Mouse (Mus musculus) forebrain, embryonic 15.5 days (tissue): ENCODE data around the gene Olfr131. TPM values are rescaled to one million over a fixed set of nuclear protein-coding genes. Genes with fewer than 3 reads are reported as not detected.
"Not testable (repeated sequence)": the region's sequence is repeated elsewhere in the genome, so short reads cannot be mapped to it uniquely, and the experiment has no call there.

Experiments used
- ATAC-seq: fragments of 200-750 bp; cut with Nextera tagmentation; replicated peaks from 2 replicates; pipeline ENCODE4 v1.8.0; 2017; ENCODE audit warnings: mild to moderate bottlenecking, moderate TSS enrichment, moderate library complexity
- H3K27ac ChIP-seq: fragments of 300-500 bp; sonication (generic); replicated peaks from 2 replicates; pipeline ENCODE4 v1.5.1; 2015; ENCODE audit warnings: mild to moderate bottlenecking, inconsistent platforms
- H3K27me3 ChIP-seq: fragments of 300-500 bp; sonication (generic); 2 replicates; pipeline ENCODE4 v1.6.1; 2015; ENCODE audit warnings: inconsistent platforms
- H3K36me3 ChIP-seq: fragments of 300-500 bp; sonication (generic); 2 replicates; pipeline ENCODE4 v1.6.1; 2015; ENCODE audit warnings: mild to moderate bottlenecking, inconsistent platforms
- H3K4me1 ChIP-seq: fragments of 300-500 bp; sonication (generic); 2 replicates; pipeline ENCODE4 v1.6.1; 2015; ENCODE audit warnings: inconsistent platforms
- H3K4me2 ChIP-seq: fragments of 300-500 bp; sonication (generic); replicated peaks from 2 replicates; pipeline ENCODE4 v1.6.1; 2015; ENCODE audit warnings: mild to moderate bottlenecking, inconsistent platforms
- H3K4me3 ChIP-seq: fragments of 300-500 bp; sonication (generic); 2 replicates; pipeline ENCODE4 v1.5.1; 2015; ENCODE audit warnings: mild to moderate bottlenecking, inconsistent platforms
- H3K9ac ChIP-seq: fragments of 300-500 bp; sonication (generic); replicated peaks from 2 replicates; pipeline ENCODE4 v1.6.1; 2015; ENCODE audit warnings: mild to moderate bottlenecking, inconsistent platforms
- H3K9me3 ChIP-seq: fragments of 300-500 bp; sonication (generic); 2 replicates; pipeline ENCODE4 v1.6.1; 2016; ENCODE audit warnings: inconsistent platforms
- WGBS: fragments of 180-500 bp; shearing (Covaris S2); methylation state at CpG from one replicate; pipeline ENCODE4 v1.1.7; 2015; ENCODE audit warnings: mixed read lengths; 5-methylcytosine and 5-hydroxymethylcytosine counted together
- polyA plus RNA-seq: library from polyadenylated mRNA; unstranded; fragments of >200 nt; fragmentation: Nextera tagmentation; extraction: Ambion mirVana; gene quantifications from 2 replicates; pipeline ENCODE4 v1.2.1, GENCODE M21; 2015

The Olfr131 gene
- polyA plus RNA-seq = not detected in 2 replicates

DNA sequence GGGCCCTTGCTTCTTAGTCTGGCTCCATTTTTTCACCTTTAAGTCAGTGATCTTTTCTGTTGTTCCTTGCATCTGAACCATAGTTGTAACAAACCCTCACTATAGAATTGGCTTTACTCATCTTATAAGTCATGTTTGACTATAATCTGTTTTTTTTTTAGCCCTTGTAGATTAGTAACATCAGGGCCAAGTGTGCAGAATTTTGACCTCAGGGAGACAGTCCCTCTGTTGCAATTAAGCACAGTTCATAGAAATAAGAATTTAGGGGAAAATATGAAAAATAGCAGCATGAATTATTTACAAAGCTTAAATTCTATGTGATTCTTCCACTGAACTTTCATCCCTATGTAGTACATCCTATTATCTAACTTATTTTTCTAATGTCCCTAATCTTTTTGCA lies at the start of gene Olfr131:
Olfr131 (minus strand) TSS at position 101 of the 400 bp plus-strand sequence.
- Histone ChIP-seq H3K4me1 (no peaks in the 10 kb centered on the region), H3K9me3 (no peaks in the 10 kb centered on the region), H3K4me2 (no peak within 1 kb of the TSS), H3K4me3 (no peak within 1 kb of the TSS), H3K27ac (no peak within 1 kb of the TSS), H3K27me3 (no peaks in the 10 kb centered on the region), H3K9ac (no peak within 1 kb of the TSS), H3K36me3 (no peaks in the 10 kb centered on the region)
- ATAC-seq = no peak

DNA sequence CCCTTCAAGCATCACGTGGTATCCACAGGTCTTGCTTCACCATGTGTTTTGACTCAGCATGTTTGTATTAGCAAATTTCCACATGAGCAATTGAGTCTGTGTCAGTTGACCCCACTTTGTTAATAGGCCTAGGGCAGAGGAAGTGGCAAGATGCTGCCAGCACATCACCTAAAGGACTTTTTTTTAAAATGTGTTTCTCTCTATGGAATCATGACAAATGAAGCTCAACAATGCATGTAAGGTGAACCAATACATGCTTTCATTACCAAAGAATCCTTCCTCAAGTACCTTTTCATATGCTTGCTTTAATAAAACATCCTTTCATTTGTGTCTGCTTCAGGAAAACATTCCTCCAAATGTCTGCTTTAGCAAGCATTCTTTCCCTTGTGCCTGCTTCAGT lies 45.9 kb upstream of the Olfr131 start, which contains the start of gene Olfr132:
Olfr132 (minus strand) TSS at position 101 of the 400 bp plus-strand sequence.
- 78% methylated on average over 1 of the region's 1 CpGs for WGBS
- no peaks in the 10 kb centered on the region for H3K9me3 ChIP-seq
- no peaks in the 10 kb centered on the region for H3K4me1 ChIP-seq
- no peak within 1 kb of the TSS for H3K4me2 ChIP-seq
- H3K4me3 ChIP-seq = no peak within 1 kb of the TSS
- no peak for ATAC-seq
- no peak within 1 kb of the TSS for H3K27ac ChIP-seq
- H3K27me3 ChIP-seq = no peaks in the 10 kb centered on the region
- no peak within 1 kb of the TSS for H3K9ac ChIP-seq
- H3K36me3 ChIP-seq = no peaks in the 10 kb centered on the region

DNA sequence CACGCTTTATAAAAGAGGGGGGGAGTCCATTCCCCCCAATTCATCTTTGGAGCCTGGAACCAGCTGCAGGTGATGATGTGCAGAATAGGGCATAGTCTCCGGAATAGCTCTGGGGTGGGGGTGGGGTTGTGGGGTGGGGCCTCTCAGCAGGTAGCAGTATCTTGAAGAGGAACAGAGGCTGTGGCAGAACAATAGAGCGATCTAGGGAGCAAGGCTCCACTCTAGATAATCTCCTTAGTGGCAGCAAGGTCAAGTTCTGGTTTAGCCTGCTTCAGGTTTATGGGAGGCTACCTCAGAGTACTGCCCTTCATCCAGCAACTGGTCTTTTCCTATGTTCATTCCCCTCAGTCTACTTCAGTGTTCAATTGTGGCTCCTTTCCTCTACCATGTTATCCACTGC lies 36.9 kb upstream of the Olfr131 start:
- ATAC-seq, H3K9me3 ChIP-seq, H3K27me3 ChIP-seq, H3K36me3 ChIP-seq, H3K4me2 ChIP-seq, H3K27ac ChIP-seq, H3K4me3 ChIP-seq, H3K4me1 ChIP-seq, H3K9ac ChIP-seq: not testable (repeated sequence)
- WGBS = 59% methylated on average over 3 of the region's 3 CpGs

DNA sequence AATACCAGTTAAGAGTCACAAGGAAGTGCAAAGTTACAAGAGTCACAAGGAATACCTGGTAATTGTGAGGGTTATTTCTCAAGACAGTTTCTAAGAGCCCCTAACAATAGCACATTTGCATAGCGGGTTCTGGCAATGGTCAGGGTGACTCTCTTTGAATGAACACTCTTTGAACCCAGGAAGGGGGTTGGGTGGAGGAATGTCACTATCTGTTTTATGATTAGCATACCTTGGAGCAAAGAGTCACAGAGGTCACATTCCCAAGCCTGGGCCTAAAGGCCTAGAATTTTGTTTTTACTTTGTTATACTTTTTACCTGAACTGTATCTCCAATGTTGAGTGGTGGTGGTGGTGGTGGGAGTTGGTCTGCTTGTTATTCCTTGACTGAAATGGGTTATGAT lies 35.7 kb upstream of the Olfr131 start:
- not testable (repeated sequence) for H3K36me3 ChIP-seq, H3K27me3 ChIP-seq, H3K4me1 ChIP-seq, H3K9me3 ChIP-seq, H3K9ac ChIP-seq, ATAC-seq, H3K4me2 ChIP-seq, H3K4me3 ChIP-seq, H3K27ac ChIP-seq
- WGBS = 95% methylated on average over 1 of the region's 1 CpGs

DNA sequence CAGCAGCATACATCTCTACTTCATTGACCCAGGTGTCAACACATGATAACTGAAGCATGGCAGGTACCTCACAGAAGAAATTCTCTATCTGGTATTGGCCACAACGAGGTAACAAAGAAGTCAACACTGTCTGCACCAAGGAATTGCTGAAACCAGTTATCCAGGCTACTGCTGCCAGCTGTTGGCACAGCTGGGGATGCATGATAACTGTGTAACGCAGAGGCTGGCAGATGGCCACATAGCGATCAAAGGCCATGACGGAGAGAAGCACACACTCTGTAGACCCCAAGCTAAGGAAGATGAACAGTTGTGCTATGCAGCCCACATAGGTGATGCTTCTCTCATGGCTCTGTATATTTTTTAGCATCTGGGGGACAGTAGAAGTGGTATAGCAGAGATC lies 6.1 kb downstream of the Olfr131 start:
- Histone ChIP-seq H3K27me3 (no peaks in the 10 kb centered on the region), H3K9me3 (0 out of 2 replicates have a peak, but pooled peaks cover 3% of the 10 kb centered on the region), H3K4me2 (no peak overlapping the region), H3K27ac (no peak overlapping the region), H3K9ac (no peak overlapping the region), H3K36me3 (no peaks in the 10 kb centered on the region), H3K4me1 (no peaks in the 10 kb centered on the region), H3K4me3 (no peak overlapping the region)
- WGBS = 85% methylated on average over 4 of the region's 4 CpGs
- ATAC-seq = no peak

DNA sequence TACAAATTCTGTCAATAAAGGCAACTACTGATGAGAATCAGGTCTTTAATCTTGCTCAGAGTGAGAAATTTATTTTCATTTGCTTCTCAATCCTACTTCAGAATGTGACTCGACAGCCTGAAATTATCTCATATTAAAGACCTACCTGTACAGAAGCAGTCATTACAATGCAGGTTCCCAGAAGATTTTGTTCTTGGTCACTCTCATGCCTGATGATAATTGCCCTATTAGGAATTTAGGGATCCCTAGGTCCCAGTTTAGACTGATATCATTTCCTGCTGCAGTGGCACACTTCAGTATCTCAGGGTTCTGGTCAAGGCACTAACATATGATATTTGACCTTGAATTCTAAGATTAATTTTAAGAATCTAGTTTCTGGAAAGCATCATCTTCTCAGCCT lies 24.9 kb downstream of the Olfr131 start, which contains the start of gene Olfr130:
Olfr130 (plus strand) TSS at position 301 of the 400 bp plus-strand sequence.
- Histone ChIP-seq H3K27ac (no peak within 1 kb of the TSS), H3K4me2 (no peak within 1 kb of the TSS), H3K4me1 (no peaks in the 10 kb centered on the region), H3K9me3 (no peaks in the 10 kb centered on the region), H3K27me3 (no peaks in the 10 kb centered on the region), H3K36me3 (no peaks in the 10 kb centered on the region), H3K4me3 (no peak within 1 kb of the TSS), H3K9ac (no peak within 1 kb of the TSS)
- 83% methylated on average over 1 of the region's 1 CpGs for WGBS
- ATAC-seq = no peak

DNA sequence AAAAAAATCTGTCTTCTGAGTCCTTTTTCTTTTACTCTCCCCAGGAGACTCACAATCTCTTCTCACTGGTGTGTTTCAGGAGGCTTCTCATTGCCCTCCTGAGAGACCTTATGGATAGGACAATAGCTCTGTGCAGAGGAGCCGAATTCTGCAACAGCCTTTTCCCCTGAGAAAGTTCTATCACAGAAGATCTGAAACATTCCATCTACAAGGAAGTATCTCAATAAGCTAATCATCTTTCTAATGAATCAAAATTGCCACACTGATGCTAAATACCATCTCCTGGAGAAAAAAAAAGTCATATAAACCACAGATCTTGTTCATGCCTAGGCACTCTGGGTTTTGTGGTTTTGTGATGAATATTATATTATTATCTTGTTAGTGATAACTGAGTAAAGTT lies 28.5 kb downstream of the Olfr131 start, which contains the start of gene Olfr129:
Olfr129 (minus strand) TSS at position 101 of the 400 bp plus-strand sequence.
- 69% methylated on average over 1 of the region's 1 CpGs for WGBS
- peaks cover under 1% of the 10 kb centered on the region; the same call in 1 of the 2 replicates for H3K9me3 ChIP-seq
- no peak within 1 kb of the TSS for H3K4me2 ChIP-seq
- no peak for ATAC-seq
- H3K36me3 ChIP-seq = no peaks in the 10 kb centered on the region
- H3K27me3 ChIP-seq = no peaks in the 10 kb centered on the region
- H3K4me3 ChIP-seq = no peak within 1 kb of the TSS
- H3K4me1 ChIP-seq = no peaks in the 10 kb centered on the region
- H3K27ac ChIP-seq = no peak within 1 kb of the TSS
- H3K9ac ChIP-seq = no peak within 1 kb of the TSS

Other genes starting within 250 kb of the Olfr131 start
- not detected in 2 replicates for gene Olfr126, start 241.2 kb downstream of the Olfr131 start, polyA plus RNA-seq
- not detected in 2 replicates for gene Olfr127, start 188.3 kb downstream of the Olfr131 start, polyA plus RNA-seq
- not detected in 2 replicates for gene Olfr128, start 168.1 kb downstream of the Olfr131 start, polyA plus RNA-seq
- not detected in 2 replicates for gene Olfr761, start 135.6 kb downstream of the Olfr131 start, polyA plus RNA-seq
- not detected in 2 replicates for gene Olfr129, start 28.6 kb downstream of the Olfr131 start, polyA plus RNA-seq
- gene Olfr130, start 24.8 kb downstream of the Olfr131 start, polyA plus RNA-seq = not detected in 2 replicates
- not detected in 2 replicates for gene Olfr132, start 45.8 kb upstream of the Olfr131 start, polyA plus RNA-seq
- not detected in 2 replicates for gene Olfr133, start 56.6 kb upstream of the Olfr131 start, polyA plus RNA-seq
- not detected in 2 replicates for gene Olfr134, start 82.7 kb upstream of the Olfr131 start, polyA plus RNA-seq
- not detected in 2 replicates for gene Olfr135, start 115.6 kb upstream of the Olfr131 start, polyA plus RNA-seq
- not detected in 2 replicates for gene Olfr138, start 172.3 kb upstream of the Olfr131 start, polyA plus RNA-seq
- not detected in 2 replicates for gene Olfr137, start 218.9 kb upstream of the Olfr131 start, polyA plus RNA-seq
- gene Olfr136, start 241.1 kb upstream of the Olfr131 start, polyA plus RNA-seq = not detected in 2 replicates